Mouse (Mus musculus) yolk sac, embryonic 10.5 days (tissue): ENCODE measurements around the gene Eprs.
"Not testable (repeated sequence)": the region's sequence is repeated elsewhere in the genome, so short reads cannot be mapped to it uniquely, and the experiment has no call there.

Experiments used
- DNase-seq: peaks from one replicate; pipeline ENCODE4 v3.0.0-alpha.2; 2017; ENCODE audit warnings: low spot score

The Eprs gene

DNA sequence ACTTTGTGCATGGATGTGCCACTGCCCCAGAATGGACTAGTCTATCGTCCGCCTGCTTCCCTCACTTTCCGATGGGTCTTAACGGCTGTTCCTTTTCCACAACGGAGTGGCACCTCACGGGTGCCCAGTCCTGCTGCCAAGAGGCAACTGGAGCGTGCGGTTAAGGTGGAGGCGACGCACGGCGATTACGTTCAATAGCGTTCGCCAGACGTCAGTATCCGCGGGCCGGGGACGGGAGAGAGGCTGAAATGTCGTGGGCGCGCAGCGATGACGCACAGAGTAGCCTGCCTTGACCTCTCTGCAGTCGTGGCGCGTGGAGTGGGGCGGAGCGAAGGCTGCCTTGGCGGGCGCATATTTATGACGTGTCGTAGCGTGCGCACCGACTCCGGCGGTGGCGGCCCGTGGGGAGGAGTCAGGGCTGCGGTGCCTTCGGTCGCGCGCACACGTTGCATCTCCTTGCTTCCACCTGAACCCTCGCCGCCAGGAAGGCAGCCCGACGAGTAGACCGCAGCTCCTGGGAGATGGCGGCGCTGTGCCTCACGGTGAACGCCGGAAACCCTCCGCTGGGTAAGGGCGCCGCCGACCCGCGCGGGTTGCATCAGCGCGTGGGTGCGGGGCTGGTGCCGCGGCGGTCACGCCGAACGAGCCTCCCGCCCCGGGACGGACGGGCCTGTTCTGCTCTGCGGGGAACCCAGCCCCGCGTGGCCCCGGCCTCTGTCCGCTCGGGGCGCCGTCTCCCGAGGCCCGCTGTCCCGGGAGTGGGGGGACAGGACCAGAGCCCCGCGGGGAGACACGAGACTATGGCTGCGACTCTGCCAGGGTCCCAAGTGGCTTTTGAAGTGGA is at the start of gene Eprs:
Gene Eprs, plus strand, starts transcription at position 368 of the 844 bp plus-strand sequence.
- DNase-seq: peak; percentile 99

DNA sequence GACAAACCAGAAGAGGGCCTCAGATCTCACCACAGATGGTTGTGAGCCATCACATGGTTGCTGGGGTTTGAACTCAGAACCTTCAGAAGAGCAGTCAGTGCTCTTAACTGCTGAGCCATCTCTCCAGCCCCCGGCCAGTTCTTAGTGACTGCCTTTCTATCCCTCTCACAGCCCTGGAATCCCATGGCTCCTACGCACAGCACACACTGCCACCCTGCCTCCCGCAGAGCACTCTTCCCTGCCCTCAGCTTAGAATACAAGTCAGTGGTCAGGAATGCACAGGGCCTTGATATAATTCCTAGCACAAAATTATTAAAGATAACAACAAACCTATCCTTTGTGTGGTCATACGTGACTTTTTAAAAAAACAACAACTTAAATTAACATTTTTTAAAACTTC is 48.3 kb upstream of the Eprs start:
- no peak for DNase-seq

DNA sequence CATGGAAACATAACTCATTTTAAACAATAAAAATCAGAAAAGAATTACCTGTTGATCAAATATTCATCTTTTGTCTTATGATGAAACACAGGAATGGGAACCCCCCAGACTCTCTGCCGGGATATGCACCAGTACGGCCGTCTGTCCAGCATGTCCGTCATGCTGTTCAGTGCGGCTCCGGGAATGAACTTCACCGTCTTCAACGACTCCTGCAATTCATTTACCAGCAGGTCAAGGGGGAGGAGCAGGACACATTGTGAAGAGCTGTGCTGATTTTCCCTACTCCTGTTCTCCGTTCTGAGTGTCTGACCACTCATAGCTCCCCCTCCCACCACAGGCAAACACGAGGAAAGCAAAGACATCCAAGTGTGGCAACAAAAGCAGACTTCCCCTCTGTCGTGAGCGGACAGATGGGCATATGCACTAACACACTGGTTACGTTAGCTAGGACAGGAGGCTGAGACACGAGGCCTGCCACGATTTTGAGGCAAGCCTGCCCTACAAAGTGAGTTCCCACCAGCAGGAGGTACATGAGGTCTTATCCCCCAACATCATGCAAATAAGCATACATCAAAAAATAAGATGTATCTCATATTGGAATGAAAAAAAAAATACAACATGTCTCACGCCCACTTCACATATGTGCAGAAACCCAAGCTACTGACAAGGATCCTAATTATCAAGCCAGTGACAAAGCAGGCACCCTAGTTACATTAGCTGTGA is 46.8 kb upstream of the Eprs start:
- no peak for DNase-seq

DNA sequence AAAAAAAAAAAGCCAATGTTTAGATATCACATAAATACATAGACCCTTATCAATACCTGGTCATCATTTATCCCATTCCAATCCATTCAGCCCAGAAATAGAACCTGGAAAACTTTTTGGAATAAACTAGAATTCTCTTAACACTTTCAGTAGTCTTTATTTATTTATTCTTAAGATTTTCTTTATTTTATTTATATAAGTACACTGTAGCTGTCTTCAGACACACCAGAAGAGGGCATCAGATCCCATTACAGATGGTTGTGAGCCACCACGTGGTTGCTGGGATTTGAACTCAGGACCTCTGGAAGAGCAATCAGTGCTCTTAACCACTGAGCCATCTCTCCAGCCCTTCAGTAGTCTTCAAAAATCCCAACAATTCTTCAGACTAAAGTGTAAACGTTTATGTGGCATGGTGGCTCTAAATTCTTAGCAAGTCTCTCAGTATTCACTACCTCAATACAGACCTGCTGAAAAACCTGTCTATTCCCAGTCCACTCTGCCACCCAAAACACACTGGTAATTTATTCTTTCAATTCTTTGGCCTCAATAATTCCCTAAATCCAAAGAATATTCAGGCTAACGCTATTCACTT is 35.0 kb upstream of the Eprs start:
- DNase-seq: not testable (repeated sequence)

DNA sequence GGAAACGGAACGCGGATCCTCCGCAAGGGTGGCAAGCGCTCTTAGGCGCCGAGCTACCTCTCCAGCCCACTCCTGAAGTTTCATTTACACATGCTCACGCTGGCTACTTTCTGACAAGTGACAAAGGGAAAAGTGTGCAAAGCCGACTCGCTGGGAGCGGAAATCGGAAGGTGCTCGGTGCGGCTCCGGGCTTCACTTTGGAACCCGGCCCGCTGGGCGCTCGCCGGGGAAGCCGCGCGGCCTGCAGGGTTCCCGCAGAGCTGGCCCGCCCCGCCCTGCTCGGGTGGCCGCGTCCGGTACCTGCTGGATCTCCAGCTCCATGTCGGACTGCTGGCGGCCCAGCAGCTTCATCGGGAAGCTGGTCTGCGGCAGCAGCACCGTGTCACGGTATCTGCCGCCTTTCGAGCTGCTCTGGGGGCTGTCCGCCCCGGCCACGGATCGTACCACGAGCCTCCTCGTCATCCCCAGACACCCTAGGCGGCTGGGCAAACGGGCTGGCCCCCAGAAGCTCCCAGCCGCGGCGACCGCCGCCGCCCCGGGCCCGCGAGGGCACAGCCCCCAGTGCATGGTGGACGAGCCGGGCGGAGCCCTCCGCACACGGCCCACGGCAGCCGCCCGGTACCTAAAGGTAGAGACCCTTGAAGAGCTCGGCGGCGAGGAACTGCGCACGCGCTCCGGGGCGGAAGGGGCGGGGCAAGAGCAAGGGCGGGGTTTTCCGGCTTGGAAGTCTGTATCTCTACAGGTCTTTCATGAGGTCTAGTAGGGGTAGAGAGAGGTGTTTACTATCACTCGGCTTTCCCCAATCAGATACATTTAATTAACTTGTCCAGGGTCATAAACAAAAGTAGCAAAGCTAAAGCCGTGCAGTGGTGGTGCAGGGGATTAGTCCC is 33.9 kb upstream of the Eprs start, which contains the start of gene Iars2:
Gene Iars2, minus strand, starts transcription at position 676 of the 890 bp plus-strand sequence.
- peak; percentile 95 for DNase-seq

DNA sequence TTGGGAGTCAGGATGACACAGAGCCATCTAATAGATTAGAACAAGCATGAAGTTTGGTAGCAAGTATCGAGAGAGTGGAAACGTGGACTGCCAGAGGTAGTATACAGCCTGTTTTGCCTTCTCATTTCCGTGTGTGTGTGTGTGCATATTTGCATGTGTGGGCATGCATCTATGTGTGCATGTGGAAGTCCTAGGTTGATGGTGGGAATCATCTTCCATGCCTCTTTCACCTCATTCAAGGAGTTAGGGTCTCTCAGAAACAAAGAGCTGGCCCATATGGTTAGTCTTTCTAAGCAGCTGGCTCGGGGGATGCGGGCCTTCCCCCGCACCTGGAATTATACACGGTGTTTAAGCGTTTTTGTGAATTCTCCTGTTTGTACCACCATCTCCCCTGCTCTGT is 33.0 kb upstream of the Eprs start:
- no peak for DNase-seq

DNA sequence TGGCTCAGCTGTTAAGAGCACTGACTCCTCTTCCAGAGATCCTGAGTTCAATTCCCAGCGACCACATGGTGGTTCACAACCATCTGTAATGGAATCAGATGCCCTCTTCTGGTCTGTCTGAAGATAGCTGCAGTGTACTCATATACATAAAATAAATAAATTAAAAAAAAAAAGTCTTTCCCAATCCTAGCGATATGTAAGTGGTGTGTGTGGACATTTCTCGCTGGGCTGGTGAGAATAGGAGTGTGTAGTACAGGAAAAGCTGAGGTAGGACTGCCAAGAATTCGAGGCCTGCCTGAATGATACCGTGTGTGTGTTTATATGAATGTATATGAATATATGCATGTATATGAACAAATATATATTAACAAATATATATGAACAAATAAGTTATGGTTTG is 31.5 kb upstream of the Eprs start:
- no peak for DNase-seq

DNA sequence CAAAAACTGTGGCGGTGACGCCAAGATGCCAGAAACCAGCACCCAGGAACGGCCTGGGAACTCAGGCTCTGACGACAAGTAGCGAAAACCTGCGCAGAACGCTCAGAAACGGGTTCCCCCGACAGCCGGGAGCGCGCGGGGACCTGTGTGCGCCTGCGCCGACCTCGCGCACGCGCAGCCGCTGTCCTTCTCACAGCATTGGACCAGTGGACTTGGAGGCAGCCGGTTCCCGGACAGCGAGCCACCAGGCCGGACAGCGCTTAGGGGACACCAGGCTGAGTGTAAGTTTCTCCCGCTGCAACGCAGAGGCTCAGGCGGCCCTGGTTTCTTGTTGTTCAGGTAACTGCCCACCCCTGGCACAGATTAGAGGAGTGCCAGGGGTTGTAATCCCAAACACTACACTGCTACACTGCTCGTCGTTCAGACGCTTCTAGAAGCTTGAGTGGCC is 30.8 kb upstream of the Eprs start, which contains the start of gene Bpnt1:
Gene Bpnt1, plus strand, starts transcription at position 167 of the 448 bp plus-strand sequence.
- DNase-seq: peak; percentile 91

DNA sequence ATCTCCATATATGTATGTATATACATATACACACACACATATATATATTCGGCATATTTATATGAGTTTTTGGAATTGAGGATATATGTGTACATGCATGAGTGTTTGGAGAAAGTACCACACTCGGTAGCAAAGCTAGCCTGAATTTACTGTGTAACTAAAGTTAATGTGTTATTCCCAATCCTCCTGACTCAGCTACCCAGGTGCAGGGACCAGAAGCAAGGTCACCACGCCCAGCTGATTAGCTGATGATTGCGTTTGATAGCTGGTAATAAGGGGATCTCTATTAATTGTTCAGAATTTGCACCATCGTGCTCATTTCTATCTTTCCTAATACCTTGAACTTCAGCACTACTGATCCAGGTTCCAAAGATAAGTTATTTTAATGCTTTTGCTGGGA is 29.2 kb upstream of the Eprs start:
- no peak for DNase-seq

DNA sequence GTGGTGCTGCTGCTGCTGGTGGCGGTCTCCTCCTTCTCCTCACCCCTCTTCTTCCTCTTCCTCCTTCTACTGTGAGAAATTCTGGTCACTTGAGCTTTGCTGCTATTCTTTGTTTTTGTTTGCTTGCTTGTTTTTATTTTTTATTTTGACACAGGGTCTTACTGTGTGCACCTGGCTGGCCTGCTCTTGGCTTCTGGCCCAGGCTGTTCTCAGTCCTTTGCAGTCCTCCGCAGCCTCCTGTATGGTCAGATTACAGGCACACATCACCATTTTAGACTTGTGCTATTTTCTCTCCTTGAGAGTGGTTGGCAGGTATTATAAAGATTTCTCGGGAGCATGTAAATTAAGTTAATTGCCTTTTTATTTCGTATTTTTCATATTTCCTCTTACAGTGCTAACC is 28.7 kb upstream of the Eprs start:
- DNase-seq: no peak

DNA sequence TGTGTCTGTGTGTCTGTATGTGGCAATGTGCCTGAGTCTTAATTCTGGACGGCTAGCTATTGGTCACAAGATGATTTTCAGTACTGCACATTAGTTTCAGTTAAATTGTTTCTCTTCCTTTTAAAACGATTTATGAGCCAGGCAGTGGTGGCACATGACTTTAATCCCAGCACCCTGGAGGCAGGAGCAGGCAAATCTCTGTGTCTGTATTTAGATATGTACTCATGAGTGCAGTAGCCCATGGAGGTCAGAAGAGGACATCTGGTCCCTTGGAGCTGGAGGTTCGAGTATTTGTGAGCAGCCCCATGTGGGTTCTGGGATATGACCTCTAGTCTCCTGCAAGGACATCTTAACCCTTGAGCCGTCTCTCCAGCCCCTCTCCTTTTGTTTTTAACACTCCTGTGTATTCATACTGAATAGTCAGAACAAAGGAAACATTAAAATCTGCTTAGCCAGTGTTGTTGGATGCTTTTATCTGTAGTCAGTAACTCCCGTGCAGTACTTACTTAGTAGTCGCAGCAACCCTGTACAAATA is 27.5 kb upstream of the Eprs start:
- no peak for DNase-seq

DNA sequence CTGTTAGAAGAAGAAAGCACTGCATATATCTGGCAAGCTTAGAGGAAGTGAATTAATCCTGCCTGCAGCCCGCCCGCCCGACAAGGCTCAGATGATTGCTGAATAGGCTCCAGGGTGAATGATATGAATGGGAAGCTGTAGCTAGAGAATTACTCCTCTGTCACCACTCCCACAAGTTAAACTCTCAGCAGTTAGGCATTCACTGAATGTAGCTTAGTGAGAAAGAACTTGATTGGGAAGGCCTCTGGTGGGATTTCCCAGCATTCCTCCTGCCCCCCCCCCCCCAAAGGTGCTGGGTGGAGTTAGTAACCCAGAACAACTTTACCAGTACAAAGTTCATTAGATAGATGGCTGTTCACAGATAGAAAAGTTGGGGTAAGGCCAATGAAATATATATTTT is 26.3 kb upstream of the Eprs start:
- DNase-seq: peak; percentile 52

DNA sequence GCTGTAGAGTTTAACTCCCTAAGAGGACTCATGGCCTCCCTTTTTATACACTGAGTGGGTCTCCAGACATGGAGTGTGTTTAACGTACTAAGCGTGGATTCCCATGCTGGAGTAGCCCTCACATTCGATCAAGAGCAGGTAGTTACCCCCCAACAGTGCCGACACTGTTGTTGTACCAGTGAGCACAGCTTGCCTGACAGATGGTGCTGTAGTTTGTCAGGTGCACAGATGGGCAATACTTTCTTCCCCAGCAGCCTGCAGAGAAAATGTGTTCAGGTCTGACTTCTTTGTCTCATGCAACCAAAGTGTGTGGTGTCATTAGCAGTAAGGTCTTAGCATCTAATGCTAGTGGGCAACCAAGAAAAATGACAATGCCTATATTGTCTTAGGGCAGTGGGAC is 20.4 kb upstream of the Eprs start:
- DNase-seq: no peak

DNA sequence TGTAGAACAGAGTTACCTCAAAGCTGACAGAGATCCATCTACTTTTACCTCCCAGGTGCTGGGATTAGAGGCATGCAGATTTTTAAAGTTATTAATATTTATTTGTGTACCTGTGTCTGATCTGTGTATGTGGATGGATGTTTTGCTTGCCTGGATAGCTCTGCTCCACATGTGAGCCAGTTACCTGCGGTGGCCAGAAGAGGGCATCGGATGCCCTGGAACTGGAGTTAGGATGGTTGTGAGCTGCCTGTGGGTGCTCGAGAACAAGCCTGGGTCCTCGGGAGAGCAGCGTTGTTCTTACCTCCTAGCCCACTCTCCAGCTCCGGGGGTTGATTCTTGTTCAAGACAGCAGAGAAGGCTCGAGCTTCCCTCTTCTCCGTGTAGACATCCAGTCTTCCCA is 19.4 kb upstream of the Eprs start:
- no peak for DNase-seq

DNA sequence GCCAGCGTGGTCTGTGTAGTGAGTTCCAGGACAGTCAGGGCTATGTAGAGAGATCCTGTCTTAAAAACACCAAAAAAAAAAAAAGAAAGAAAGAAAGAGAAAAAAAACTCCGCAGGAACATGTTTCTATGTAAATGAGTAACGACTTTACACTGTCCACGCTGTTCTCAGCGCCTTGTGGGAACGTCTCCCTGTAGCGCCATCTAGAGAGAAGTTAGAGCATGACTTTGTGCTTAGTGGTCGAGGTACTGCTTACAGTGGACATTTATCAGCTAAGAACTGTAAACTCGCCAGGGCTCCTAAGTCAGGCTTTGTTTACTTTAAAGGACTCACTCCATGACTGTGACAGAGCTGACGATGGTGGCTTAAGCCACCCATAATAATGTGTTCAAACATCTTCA is 16.7 kb upstream of the Eprs start:
- no peak for DNase-seq

DNA sequence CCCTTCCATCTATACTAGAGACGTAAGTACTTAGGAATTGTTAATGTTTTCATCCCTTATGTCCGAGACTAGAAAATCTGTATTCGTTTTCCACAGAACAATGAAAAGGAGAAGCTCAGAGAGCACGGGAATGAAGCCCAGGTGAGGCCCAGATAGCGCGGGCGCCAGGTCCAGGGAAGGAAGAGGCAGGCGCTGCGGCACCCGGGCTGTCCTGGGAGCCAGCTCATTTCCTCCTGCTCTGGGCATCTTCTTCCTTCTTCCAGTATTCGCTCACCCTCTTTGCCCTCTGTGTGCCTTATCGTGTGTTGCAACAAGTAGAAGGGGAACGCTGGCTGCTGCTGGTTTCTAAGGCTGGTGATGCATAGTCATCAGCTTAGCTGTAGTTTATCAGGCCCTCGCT is 13.1 kb upstream of the Eprs start:
- no peak for DNase-seq

DNA sequence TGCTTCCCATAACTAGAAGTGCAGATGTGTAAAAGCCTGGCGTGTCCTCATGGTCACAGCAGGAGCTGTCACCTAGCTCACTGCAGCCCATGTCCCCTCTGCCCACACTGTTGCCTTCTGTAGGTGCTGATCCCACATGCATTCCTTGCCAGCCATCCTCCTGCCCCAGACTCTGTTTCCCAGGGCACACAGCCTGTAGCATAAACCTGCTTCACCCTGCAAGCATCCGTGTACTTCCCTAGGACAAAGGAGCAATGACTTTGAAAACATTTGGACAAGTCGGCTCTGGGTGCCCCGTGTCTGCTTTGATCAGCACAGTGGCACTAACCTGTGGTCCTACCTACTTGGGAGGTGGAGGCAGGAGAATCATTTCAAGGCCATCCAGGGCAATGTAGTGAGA is 12.2 kb upstream of the Eprs start:
- DNase-seq: no peak

DNA sequence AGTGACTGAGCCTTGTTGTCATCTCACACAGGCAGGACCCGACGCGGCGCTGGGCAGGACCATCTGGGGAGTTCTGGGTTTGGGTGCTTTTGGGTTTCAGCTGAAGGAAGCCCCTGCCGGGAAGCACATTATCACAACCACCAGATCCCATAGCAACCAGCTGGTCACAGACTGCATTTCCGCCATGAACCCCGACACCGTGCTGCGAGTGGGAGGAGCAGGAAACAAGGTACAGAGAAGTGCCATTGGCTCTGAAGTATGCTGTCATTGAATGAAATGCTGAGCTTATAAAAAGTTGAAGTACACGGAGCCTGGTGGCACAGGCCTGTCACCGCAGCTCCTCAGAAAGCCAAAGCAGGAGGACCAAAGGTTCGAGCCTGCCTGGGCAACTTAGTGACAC is 10.7 kb upstream of the Eprs start:
- no peak for DNase-seq

DNA sequence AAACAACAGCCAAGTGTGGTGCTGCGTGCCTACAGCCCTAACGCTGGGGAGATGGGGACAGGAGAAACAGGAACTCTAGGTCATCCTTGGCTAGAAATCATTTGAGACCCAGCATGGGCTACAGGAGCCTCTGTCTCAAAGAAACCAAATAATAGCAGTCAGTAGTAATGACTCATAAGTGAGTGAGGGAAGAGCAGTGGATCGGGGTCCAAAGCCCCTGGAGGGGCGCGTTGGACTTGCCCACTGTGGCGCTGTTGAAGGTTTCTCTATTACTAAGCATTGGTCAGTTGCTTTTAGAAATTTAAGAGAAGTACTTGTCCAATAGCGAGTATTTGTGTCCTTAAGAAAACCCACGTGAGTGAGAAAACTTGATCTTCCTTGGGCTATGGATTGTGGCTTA is 9.5 kb upstream of the Eprs start:
- no peak for DNase-seq

DNA sequence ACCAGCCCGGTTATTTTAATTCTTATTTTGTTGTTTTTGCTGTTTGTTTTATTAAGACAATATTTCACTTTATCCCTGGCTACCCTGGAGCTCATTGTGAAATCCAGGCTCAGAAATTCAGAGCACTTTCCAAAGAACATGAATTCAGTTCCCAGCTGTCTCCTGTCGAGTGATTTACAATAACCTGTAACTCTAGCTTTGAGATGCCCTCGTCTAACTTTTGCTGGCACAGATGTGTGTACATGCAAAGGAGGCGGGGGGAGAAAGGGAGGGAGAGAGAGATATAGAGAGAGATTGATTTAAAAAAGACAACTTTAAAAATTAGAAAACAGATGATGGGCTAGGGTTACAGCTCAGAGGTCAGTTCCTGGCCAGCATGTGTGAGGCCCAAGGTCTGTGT is 8.1 kb upstream of the Eprs start:
- no peak for DNase-seq

DNA sequence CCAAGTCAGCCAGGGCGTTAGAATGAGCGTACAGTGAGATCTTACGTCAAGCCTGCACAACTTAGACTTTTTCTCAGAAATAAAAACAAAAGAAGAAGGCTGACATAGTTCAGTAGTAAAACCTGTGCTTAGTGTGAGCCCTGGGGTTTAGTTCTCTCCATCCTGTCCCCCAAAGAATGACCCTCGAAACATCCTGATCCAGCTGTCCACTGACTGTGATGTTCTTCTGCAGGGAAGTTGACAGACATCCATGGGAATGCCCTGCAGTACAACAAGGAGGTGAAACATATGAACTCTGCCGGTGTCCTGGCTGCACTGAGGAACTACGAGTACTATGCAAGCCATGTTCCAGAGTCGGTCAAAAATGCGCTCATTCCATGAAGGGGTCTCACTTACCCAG is 6.6 kb upstream of the Eprs start:
- DNase-seq: no peak

DNA sequence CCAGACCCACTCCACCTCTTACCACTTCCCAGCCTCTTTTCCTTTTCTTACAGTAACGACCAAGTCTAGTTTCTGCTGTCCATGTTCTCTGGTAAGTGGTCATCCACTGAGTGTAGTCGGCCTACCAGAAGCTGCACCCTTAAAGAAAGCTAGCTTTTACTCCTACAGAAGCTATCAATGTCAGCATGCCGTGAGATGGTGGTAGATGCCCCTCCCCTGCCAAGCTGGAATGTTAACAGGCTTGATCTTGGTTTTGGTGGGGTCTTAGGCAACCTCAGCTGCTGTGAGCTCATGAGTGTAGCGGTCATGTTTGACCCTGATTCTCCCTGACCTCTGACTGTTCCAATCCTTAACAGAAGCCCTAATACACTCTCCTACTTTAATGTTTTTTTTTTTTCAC is 4.6 kb upstream of the Eprs start:
- DNase-seq: no peak
